Mouse (Mus musculus) cerebellum, adult 2 months (tissue): ENCODE measurements around the gene Gmppa.

Experiments used
- CTCF ChIP-seq: fragments of 200-500 bp; IDR thresholded peaks from 2 replicates; pipeline ENCODE4 v1.5.1; 2011; ENCODE audit warnings: low read depth, mild to moderate bottlenecking, control low read depth, low read length, moderate library complexity, borderline replicate concordance; ENCODE audit not compliant: insufficient read depth
- POLR2A ChIP-seq: fragments of 200-500 bp; IDR thresholded peaks from 2 replicates; pipeline ENCODE4 v1.6.1; 2011; ENCODE audit warnings: low read length, control low read depth, borderline replicate concordance; ENCODE audit not compliant: insufficient read depth

DNA sequence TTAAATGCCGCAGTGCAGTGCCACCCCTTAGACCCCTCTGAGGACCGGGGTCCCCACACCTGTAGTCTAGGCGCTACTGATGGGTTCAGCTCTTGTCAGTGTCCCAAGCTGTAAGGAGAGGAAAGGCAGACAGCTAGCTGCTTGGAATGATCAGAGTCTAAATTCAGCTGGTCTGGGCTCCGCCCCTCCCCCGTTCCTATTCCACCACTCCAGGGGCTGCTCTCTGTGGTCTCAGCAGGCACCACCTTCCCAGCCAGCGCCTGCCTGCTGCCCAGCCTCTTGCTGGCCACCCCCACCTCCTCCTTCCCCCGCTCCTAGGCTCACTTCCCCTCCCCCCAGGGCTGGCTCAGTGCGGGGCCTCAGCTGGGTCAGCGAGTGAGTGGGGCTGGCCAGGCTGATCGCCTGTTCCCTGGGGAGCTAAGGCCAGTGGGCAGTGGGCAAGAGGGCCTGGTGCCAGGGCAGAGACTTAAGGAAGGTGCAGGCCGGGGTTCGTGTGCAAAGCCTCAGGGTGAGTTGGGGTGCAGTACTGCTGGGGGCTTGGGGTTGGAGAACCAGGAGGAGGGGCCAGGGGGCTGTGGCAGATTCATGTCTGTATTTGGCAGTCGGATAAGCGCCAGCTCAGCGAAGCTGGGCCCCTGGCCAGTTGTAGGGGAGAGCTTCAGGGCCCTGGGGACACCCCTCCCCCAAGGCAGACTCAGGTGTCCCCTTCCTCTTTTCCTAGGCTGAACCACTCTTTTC, 35.8 kb upstream of the Gmppa start:
- TF ChIP-seq CTCF (no peak), POLR2A (no peak)
